Mouse (Mus musculus): ENCODE results near the gene Smim17. TPM values are rescaled to one million over a fixed set of nuclear protein-coding genes. Genes with fewer than 3 reads are reported as not detected.
"Not testable (repeated sequence)": the region's sequence is repeated elsewhere in the genome, so short reads cannot be mapped to it uniquely, and the experiment has no call there.

Gene Smim17
- polyA plus RNA-seq, 1 experiment = 19.1 TPM

GRCm38 (mm10) chr7:6363047-6363488 lies 35.4 kb upstream of the Smim17 start, which contains the start of gene Zfp78:
Gene Zfp78 (plus strand): TSS chr7:6363280.
- Histone ChIP-seq H3K27me3 (ENCODE audit: control insufficient read depth, insufficient read depth, low read length) (no peaks in the 10 kb centered on the region), H3K4me1 (ENCODE audit: control insufficient read depth, insufficient read depth, low read length) (no peaks in the 10 kb centered on the region), H3K4me3 (replicated peaks; ENCODE audit: insufficient read depth, low read depth, low read length) (peak within 1 kb of the TSS; percentile 96), H3K27ac (ENCODE audit: insufficient read depth, low read length) (peak within 1 kb of the TSS; percentile 64; the same call in 1 of the 2 replicates)
- peak in 1 of 2 experiments; percentile 91 for DNase-seq
- WGBS = under 1% methylated on average over 23 of the region's 23 CpGs
- TF ChIP-seq CTCF (IDR thresholded peaks at IDR 0.05; ENCODE audit: borderline replicate concordance, insufficient read depth, low read depth, low read length) (no peak), POLR2A (IDR thresholded peaks at IDR 0.05; ENCODE audit: borderline replicate concordance, insufficient read depth, low read length) (peak; percentile 74; the same call in 1 of the 2 replicates)

GRCm38 (mm10) chr7:6364761-6365160 lies 33.8 kb upstream of the Smim17 start:
- Histone ChIP-seq H3K4me3 (replicated peaks; ENCODE audit: insufficient read depth, low read depth, low read length) (no peak overlapping the region), H3K4me1 (ENCODE audit: control insufficient read depth, insufficient read depth, low read length) (no peaks in the 10 kb centered on the region), H3K27me3 (ENCODE audit: control insufficient read depth, insufficient read depth, low read length) (no peaks in the 10 kb centered on the region), H3K27ac (ENCODE audit: insufficient read depth, low read length) (no peak overlapping the region)
- 50% methylated on average over 1 of the region's 1 CpGs for WGBS
- TF ChIP-seq CTCF (IDR thresholded peaks at IDR 0.05; ENCODE audit: borderline replicate concordance, insufficient read depth, low read depth, low read length) (no peak), POLR2A (IDR thresholded peaks at IDR 0.05; ENCODE audit: borderline replicate concordance, insufficient read depth, low read length) (no peak)
- DNase-seq = no peak

- no peaks in the 10 kb centered on the region for H3K27me3 ChIP-seq (ENCODE audit: control insufficient read depth, insufficient read depth, low read length)
- DNase-seq = no peak
- H3K27ac ChIP-seq (ENCODE audit: insufficient read depth, low read length) = no peak overlapping the region
- no peak overlapping the region for H3K4me3 ChIP-seq (replicated peaks; ENCODE audit: insufficient read depth, low read depth, low read length)
- H3K4me1 ChIP-seq (ENCODE audit: control insufficient read depth, insufficient read depth, low read length) = no peaks in the 10 kb centered on the region
- 95% methylated on average over 5 of the region's 5 CpGs for WGBS
- TF ChIP-seq POLR2A (IDR thresholded peaks at IDR 0.05; ENCODE audit: borderline replicate concordance, insufficient read depth, low read length) (no peak), CTCF (IDR thresholded peaks at IDR 0.05; ENCODE audit: borderline replicate concordance, insufficient read depth, low read depth, low read length) (no peak)
These were observed 31.3 kb upstream of the Smim17 start for GRCm38 (mm10) chr7:6367185-6367584.

GRCm38 (mm10) chr7:6368146-6368545 lies 30.4 kb upstream of the Smim17 start:
- H3K4me1 ChIP-seq (ENCODE audit: control insufficient read depth, insufficient read depth, low read length); H3K27me3 ChIP-seq (ENCODE audit: control insufficient read depth, insufficient read depth, low read length); H3K4me3 ChIP-seq (replicated peaks; ENCODE audit: insufficient read depth, low read depth, low read length); DNase-seq; H3K27ac ChIP-seq (ENCODE audit: insufficient read depth, low read length): not testable (repeated sequence)
- 86% methylated on average over 5 of the region's 5 CpGs for WGBS

- Histone ChIP-seq H3K27me3 (ENCODE audit: control insufficient read depth, insufficient read depth, low read length) (no peaks in the 10 kb centered on the region), H3K27ac (ENCODE audit: insufficient read depth, low read length) (no peak overlapping the region), H3K4me3 (replicated peaks; ENCODE audit: insufficient read depth, low read depth, low read length) (no peak overlapping the region), H3K4me1 (ENCODE audit: control insufficient read depth, insufficient read depth, low read length) (no peaks in the 10 kb centered on the region)
- WGBS = 82% methylated on average over 3 of the region's 3 CpGs
- no peak for DNase-seq
- no peak for TF ChIP-seq CTCF (IDR thresholded peaks at IDR 0.05; ENCODE audit: borderline replicate concordance, insufficient read depth, low read depth, low read length)
- TF ChIP-seq POLR2A (IDR thresholded peaks at IDR 0.05; ENCODE audit: borderline replicate concordance, insufficient read depth, low read length) = no peak
These were observed 29.1 kb upstream of the Smim17 start for GRCm38 (mm10) chr7:6369460-6369859.

- no peak overlapping the region for H3K4me3 ChIP-seq (replicated peaks; ENCODE audit: insufficient read depth, low read depth, low read length)
- DNase-seq = no peak
- TF ChIP-seq CTCF (IDR thresholded peaks at IDR 0.05; ENCODE audit: borderline replicate concordance, insufficient read depth, low read depth, low read length) (no peak), POLR2A (IDR thresholded peaks at IDR 0.05; ENCODE audit: borderline replicate concordance, insufficient read depth, low read length) (no peak)
- no peaks in the 10 kb centered on the region for H3K27me3 ChIP-seq (ENCODE audit: control insufficient read depth, insufficient read depth, low read length)
- no peaks in the 10 kb centered on the region for H3K4me1 ChIP-seq (ENCODE audit: control insufficient read depth, insufficient read depth, low read length)
- no peak overlapping the region for H3K27ac ChIP-seq (ENCODE audit: insufficient read depth, low read length)
- WGBS = 93% methylated on average over 3 of the region's 3 CpGs
These were observed 25.5 kb upstream of the Smim17 start for GRCm38 (mm10) chr7:6372993-6373392.

GRCm38 (mm10) chr7:6378441-6378840 lies 20.1 kb upstream of the Smim17 start:
- H3K27me3 ChIP-seq (ENCODE audit: control insufficient read depth, insufficient read depth, low read length) = no peaks in the 10 kb centered on the region
- no peak overlapping the region for H3K27ac ChIP-seq (ENCODE audit: insufficient read depth, low read length)
- no peak for DNase-seq
- 80% methylated on average over 8 of the region's 8 CpGs for WGBS
- no peak overlapping the region for H3K4me3 ChIP-seq (replicated peaks; ENCODE audit: insufficient read depth, low read depth, low read length)
- TF ChIP-seq POLR2A (IDR thresholded peaks at IDR 0.05; ENCODE audit: borderline replicate concordance, insufficient read depth, low read length) (no peak), CTCF (IDR thresholded peaks at IDR 0.05; ENCODE audit: borderline replicate concordance, insufficient read depth, low read depth, low read length) (no peak)
- H3K4me1 ChIP-seq (ENCODE audit: control insufficient read depth, insufficient read depth, low read length) = peaks cover 3% of the 10 kb centered on the region; the same call in 1 of the 2 replicates

- H3K27me3 ChIP-seq (ENCODE audit: control insufficient read depth, insufficient read depth, low read length) = no peaks in the 10 kb centered on the region
- H3K27ac ChIP-seq (ENCODE audit: insufficient read depth, low read length) = no peak overlapping the region
- H3K4me1 ChIP-seq (ENCODE audit: control insufficient read depth, insufficient read depth, low read length) = peaks cover 3% of the 10 kb centered on the region; the same call in 1 of the 2 replicates
- TF ChIP-seq CTCF (IDR thresholded peaks at IDR 0.05; ENCODE audit: borderline replicate concordance, insufficient read depth, low read depth, low read length) (no peak), POLR2A (IDR thresholded peaks at IDR 0.05; ENCODE audit: borderline replicate concordance, insufficient read depth, low read length) (no peak)
- 84% methylated on average over 2 of the region's 2 CpGs for WGBS
- H3K4me3 ChIP-seq (replicated peaks; ENCODE audit: insufficient read depth, low read depth, low read length) = no peak overlapping the region
- no peak for DNase-seq
These were observed 17.1 kb upstream of the Smim17 start for GRCm38 (mm10) chr7:6381431-6381830.

Data from cerebellum, adult 2 months (tissue).